Mouse (Mus musculus): ENCODE data around the gene Zfp180.
"Not testable (repeated sequence)": the region's sequence is repeated elsewhere in the genome, so short reads cannot be mapped to it uniquely, and the experiment has no call there.

The Zfp180 gene

DNA sequence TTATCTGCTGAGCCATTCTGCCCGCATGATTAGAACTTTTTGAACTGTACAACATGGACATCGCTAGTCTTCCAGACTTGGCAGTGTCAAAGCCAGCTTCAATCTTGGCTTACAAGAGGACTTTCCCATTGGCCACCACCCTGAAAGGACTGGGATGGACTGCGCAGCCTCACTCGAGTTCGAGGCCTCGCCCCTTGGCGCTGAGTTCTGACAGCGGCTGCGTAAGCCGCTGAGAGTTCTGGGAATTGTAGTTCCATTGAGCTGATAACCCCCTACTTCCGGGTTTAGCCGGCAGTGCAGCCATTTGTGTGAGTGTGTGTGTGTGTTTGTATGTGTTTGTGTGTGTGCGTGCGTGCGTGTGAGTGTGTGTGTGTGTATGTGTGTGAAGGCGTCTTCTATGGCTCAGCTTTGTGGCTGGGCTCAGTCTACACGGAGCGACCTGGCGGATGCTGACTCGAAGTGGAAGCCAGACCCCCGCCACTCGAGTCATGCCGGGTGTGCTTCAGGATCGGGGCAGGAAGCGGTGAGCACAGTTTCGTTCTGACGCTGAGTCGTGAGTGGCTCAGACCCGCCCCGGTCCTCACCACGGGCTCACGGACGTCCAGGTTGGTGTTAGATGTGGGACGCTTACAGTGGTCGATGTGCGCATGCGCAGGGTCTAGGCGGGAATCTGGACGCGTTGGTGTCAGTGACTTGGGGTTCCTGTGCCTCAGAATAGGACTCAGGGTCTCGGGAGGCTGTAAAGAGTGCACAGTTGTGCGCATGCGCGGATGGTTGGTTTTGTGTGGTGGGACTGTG lies at the start of gene Zfp180:
Gene Zfp180 (plus strand): TSS at position 291 of the 798 bp plus-strand sequence.
- peak; percentile 97 for DNase-seq (ENCODE audit: low spot score)

DNA sequence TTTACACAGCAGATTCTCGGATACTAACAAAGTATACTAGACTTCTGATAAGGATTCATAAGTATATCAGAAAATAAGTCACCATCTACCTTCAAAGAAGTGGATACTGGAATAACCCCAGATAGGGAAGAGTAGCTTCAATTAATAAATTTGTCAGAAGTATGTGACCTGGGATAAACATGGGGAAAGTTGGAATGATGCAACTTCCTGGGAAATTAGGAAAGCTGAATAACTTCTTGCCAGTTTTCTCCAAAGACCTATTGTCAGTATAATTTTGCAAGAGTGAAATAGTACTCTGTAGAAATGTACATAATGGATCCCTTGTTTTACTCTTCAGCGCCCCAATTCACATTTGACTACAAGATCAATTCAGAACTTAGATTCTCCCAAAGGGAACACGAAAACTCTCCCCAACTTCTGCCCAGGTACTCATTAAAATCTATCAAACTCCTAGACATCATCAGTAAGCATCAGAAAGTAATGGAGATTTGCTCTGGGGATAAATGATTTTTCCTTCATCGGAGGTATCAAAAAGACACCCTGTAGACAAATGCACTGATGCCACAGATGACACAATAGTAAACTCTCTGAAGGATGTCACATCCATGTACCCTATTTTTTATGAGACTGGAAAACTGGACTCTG lies 28.9 kb upstream of the Zfp180 start, which contains the start of gene Vmn1r183:
Gene Vmn1r183 (plus strand): TSS at position 595 of the 645 bp plus-strand sequence.
- peak; percentile 55 for DNase-seq (ENCODE audit: low spot score)

DNA sequence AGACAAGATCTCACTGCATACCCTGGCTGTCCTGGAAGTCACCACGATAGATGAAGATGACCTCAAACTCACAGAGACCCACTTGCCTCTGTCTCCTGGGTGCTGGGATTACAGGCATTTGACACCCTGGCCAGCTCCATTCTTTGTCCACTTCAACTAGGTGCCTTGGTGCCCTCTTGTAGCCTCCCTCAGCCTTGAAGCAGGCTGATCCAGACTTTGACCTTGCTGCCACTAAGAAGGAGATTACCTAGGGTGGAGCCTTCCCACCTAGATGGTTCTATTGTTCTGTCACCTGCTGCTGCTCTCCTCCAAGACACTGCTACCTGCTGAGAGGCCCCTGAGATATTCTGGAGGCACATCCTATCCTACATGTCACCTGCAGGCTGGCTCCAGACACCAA lies 7.3 kb upstream of the Zfp180 start:
- not testable (repeated sequence) for DNase-seq (ENCODE audit: low spot score)

DNA sequence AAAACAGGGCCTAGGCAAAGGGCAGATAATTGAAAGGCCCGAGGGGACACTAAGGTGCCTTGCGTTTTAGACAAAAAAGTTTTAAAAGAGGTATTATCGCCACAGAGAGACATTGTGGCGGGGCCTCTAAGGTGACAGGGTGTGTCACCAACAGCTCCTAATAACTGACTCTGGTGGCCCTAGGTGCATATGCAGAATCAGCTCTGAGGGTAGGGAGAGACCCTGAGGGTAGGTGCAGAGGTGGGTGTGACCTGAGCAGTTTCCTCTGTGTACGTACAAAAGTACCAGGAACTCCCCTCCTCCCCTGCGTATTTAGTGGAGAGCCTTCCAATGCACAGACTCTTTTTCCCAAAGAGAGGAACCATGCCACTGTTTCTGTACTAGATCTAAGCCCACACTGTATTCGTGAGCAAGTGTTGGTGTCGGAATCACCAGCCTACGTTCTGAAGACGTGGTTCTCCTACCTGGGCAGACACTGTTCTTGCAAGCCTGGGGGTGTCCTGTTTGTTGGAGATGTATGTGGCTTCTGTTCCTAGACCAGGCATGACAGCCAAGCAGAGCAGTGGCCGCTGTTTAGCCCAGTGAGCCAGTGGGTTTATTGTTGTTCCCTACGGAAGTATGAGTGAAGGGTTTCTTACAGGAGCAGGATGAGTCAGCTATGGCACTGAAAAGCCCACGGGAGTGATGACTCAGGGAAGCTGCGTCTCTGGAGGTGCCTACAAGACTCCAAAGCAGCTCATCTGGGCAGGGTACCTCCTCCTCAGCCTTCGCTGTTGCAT lies 922 bp downstream of the Zfp180 start:
- no peak for DNase-seq (ENCODE audit: low spot score)

DNA sequence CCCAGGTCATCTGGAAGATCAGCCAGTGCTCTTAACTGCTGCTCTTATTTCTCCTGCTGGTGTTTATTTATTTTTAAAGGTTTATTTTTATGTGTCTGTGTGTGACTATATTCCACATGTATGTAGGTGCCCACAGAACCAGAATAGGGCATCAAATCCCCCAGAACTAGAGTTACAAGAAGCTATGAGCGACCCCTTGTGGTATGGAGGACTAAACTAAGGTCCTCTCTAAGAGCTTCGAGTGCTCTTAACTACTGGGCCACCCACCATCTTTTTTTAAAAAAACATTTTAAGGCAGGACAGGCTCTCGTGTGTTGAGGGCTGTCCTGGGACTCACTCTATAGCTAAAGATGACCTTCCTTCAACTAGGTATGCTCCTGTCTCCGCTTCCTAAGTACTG lies 5.1 kb downstream of the Zfp180 start:
- no peak for DNase-seq (ENCODE audit: low spot score)

DNA sequence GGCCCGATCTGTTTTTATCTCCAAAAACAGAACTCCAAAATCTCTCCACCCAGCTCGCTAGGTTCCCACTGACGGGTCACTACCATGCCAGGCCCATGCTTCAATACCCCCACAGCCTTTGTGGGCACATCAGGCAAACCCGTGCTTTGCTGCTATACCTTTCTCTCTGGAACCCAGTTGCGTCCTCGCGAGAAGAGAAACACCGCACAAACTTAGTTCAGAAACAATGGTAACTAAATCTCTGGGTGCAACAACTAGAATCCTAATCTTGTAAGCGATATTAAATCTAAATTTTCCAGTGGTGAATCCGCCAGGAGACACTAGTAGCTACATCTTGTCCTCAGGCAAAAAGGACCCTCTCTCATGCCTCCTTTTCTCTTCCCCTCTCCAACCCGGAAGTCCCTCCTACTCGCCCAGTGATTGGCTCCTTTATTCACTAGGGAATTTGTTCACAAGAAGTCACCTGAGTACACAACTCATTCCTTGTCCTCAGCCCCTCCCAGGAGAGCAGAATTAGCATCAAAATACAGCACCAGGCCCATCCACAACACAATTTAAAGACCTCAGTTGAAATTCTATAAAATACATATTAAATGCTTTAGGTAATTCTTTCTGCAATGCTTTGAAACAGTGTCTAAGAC lies 5.9 kb downstream of the Zfp180 start:
- DNase-seq (ENCODE audit: low spot score), result no peak

DNA sequence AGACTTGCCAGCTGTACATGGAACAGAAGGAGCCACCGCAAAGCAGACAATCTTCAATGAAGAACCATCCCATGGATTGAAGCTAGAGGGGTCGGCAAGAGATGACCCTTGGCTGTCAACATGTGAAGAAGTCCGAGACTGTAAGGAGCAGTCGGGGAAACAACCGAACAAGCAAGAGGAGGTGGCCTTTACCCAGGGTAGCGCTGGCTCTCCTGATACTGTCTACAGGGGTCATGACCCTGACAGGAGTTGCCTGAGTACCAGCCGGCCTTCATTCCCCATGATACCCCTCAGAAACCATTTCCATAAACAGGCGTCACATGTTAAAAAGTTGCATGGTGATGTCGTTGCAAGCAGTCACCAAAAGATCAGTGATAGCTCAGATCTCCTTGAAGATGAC lies 22.7 kb downstream of the Zfp180 start:
- no peak for DNase-seq (ENCODE audit: low spot score)

DNA sequence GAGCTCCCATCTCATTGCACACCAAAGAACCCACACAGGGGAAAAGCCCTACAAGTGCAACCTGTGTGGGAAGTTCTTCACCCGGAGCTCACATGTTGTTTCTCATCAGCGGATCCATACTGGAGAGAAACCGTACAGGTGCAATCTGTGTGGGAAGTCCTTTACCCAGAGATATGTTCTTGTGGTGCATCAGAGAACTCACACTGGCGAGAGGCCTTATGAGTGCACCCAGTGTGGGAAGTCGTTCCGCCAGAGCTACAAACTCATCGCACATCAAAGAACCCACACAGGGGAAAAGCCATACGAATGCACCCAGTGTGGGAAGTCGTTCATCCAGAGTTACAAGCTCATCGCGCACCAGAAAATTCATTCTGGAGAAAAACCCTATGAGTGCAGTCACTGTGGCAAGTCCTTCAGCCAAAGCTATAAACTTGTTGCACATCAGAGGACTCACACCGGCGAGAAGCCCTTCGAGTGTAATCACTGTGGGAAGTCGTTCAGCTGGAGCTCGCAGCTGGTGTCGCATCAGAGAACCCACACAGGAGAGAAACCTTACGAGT lies 23.5 kb downstream of the Zfp180 start:
- no peak for DNase-seq (ENCODE audit: low spot score)

DNA sequence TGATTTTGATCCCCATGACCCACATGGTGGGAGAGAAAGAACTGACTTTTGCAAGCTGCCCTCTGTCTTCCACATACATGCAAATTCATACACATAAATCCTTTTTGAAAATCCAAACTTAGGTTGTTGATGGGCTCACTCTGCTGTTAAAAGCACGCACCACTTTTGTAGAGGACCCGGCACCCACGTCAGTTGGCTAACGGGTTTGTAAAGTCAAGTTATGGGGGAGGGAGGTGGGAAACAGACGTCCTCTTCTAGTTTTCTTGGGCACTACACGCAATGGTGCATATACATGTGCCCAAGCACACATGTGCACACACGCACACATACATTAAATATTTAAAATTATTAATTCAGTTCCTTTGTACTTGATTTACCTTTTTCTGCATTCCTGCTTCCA lies 29.1 kb downstream of the Zfp180 start:
- no peak for DNase-seq (ENCODE audit: low spot score)

DNA sequence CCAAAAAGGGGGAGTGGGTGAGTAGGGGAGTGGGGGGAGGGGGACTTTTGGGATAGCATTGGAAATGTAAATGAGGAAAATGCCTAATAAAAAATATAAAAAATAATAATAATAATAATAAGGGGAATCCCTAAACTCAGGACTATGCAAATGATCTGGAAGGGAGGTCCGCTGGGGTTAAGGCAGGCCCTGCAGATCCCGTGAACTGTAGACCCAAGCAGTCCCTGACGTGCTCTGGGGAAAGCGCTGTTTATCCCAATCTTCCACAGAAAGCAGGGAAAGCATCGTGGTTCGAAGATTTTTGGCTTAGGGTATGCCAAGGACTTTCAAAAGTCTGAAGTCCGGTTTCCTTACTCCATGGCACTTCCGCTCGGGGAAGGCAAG lies 30.0 kb downstream of the Zfp180 start:
- DNase-seq (ENCODE audit: low spot score), result no peak

DNA sequence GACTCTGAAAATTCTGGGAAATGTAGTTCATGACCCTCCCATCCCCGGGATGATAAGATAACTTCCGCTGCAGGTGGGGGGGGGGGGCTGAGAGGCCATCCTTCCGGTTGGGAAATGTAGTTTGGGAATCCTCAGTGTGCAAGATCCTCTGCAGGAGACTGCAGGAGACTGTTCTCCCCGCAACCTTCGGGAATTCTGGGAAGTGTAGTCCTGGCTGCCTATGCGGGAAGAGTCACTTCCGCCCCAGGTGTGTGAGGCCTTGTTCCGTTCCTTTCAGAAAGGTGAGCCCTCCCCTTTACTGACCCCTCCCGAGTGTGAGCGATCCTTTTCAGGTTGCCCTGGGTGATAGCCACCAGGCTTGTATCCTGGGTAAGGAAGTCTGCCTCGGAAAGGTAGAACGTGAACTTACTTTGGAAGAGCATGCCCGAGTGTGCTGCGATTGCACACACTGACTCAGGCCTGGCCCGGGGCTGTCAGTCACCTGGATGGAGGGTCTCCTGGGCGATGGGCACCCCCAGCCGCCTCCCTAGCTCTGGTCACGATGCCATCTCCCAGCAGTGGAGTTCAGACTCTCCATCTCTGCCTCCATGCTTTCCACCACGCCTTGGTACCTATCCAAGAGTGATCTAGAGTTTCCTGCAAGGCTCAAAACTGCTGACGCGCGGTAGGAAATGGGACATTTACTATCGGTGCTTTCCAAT lies 30.6 kb downstream of the Zfp180 start, which contains the start of gene Zfp112:
Gene Zfp112 (plus strand): TSS at position 159 of the 701 bp plus-strand sequence.
- DNase-seq (ENCODE audit: low spot score), result peak; percentile 91

DNA sequence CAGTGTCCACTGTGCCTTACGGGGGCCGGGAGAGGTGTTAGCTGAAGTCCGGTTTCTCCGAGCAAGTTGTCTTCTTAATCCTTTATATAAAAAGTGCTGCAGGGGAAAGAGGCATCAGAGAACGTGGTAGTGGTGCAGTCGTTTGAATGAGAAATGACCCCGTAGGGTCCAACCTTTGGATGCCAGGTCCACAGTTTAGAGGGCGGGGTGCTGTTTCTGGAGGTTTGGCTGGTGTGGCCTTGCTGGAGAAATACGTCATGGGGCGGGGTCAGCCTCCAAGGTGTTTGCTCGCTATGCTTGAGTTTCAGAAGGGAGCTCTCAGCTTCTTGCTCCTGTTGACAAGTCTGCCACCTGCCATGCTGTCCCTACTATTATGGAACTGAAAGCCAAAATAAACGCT lies 31.3 kb downstream of the Zfp180 start:
- peak; percentile 56 for DNase-seq (ENCODE audit: low spot score)

DNA sequence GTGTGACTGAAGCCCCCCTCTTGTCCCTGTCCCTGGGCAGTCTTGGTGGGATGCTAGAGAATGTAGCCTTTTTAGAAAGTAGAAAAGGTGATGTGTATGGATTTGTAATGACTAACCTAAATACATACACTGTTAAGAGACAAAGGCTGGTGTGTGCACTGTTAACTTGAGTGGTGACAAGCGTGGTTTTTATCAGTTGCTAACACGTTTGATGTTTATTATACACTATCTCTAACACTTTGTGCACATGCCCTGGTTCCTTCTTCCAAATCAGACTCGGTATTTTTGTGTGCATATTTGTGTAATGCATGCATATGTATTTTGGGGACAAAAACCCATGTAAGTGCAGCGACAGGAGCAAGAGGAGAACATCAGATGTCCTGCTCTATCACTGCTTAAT lies 34.9 kb downstream of the Zfp180 start:
- no peak for DNase-seq (ENCODE audit: low spot score)

DNA sequence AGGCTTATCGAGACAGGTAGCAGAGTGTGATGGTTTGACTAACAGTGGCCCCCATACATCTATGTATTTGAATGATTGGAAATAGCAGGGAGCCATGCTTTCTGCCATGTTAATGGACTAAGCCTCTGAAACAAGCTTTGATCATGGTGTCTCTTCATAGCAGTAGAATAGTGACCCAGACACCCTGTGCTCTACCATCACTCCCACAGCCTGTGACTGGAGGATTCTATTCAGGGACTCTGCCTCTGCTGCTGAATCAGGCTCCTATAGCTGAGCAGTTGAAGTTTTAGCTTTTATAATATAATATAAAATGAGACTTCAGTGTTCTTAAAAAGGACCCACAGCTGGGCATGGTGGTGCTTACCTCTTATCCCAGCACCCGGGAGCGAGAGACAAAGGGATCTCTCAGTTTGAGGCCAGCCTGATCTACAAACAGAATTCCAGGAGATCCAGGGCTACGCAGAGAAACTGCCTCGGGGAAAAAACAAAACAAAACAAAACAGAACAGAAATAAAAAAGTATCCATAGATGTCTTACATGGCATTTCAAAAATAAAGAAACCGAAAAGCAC lies 51.8 kb downstream of the Zfp180 start:
- no peak for DNase-seq (ENCODE audit: low spot score)

DNA sequence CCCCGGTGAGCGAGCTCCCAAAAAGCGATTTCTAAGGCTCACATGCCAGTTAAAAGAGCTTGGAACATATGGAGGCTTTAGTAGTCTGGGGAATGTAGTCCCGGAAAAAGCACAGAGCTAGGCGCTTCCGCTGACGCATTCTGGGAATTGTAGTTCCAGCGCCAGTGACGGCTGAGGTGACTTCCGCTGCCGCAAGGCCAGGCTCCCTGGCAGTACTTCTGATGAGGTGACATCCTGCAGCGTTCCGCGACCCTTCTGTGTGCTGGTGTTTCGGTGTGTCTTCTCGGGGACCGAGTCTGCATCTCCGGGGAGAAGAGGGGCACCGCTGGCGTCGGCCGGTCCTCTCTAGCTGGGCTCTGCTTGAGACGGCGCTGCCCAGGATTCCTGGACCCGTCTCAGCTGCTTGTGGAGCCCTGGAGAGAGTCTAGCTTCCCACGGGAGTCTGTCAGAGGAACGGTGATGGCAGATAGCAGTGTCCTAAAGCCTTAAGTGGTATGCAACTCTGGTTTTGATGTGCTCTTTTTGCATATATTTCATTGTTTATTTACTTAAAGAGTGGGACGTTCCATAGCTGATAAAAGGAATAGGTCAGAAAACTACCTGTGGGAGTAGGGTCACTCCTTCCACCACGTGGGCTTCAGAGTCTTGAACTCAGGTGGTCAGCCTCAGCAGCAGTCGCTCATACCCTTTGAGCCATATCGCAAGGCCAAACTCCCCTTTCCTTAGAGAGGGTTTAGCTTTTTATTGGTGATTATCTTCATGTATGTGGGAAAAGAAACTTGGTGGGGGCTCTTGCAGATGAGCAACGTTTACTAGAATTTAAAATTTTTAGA lies 52.5 kb downstream of the Zfp180 start, which contains the start of gene Zfp235:
Gene Zfp235 (plus strand): TSS at position 174 of the 833 bp plus-strand sequence.
- peak; percentile 78 for DNase-seq (ENCODE audit: low spot score)

DNA sequence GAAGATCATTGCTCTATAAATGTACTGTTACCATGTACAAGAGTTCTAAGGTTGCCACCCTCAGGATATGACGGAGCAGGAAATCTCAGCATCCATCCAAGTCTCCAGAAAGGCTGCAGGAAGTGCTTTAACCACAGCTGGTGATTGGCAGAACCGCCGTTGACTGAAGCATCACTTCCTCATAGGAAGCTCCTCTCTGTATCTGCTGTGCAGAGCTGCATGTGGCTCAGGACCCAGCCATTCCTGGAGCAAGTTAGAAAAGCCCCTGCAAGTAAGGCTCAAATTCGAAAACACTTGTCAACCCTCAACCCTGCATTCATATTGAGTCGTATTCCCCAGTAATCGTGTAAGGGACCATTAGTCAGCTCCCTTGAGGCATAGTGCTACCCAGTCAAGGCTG lies 60.8 kb downstream of the Zfp180 start:
- no peak for DNase-seq (ENCODE audit: low spot score)

DNA sequence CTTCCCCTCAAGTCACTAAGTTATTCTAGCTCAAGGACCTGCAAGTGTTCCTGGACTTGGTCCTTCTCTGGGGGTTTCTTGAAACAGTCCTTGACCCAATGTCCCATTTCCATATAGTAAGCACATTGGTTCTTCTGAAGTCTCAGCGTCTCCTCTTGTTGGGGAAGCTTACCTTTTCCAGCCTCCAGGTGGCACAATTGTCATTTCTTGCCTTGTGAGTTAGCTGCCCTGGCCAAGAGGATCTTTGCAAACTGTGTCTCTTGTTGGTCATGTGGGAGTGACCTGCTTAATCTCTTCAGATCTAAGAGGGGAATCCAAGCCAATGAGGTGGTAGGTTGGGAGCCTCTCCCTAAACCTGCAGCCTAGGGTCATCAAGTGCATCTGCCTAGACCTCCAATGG lies 71.5 kb downstream of the Zfp180 start:
- DNase-seq (ENCODE audit: low spot score), result peak; percentile 31

Data from adipocyte (in vitro differentiated cells).